Mouse (Mus musculus): ENCODE results near the gene Fgb.

Gene Fgb

GRCm38 (mm10) chr3:83025475-83026301 is 24.0 kb downstream of the Fgb start, which contains the start of gene Fga:
Fga (plus strand) TSS chr3:83026076.
- no peak for DNase-seq

- no peak for DNase-seq
Measured at GRCm38 (mm10) chr3:83025036-83025435, 24.6 kb downstream of the Fgb start.

GRCm38 (mm10) chr3:83021176-83021575 is 28.5 kb downstream of the Fgb start:
- no peak for DNase-seq

- no peak for DNase-seq
Measured at GRCm38 (mm10) chr3:83020387-83020786, 29.3 kb downstream of the Fgb start.

GRCm38 (mm10) chr3:83016236-83016635 is 33.4 kb downstream of the Fgb start:
- DNase-seq = no peak

GRCm38 (mm10) chr3:83013951-83014350 is 35.7 kb downstream of the Fgb start:
- no peak for DNase-seq

- DNase-seq = no peak
Measured at GRCm38 (mm10) chr3:83012636-83013035, 37.0 kb downstream of the Fgb start.

GRCm38 (mm10) chr3:83011565-83011964 is 38.1 kb downstream of the Fgb start:
- DNase-seq = no peak

- no peak for DNase-seq
Measured at GRCm38 (mm10) chr3:83011136-83011535, 38.5 kb downstream of the Fgb start.

GRCm38 (mm10) chr3:83010291-83010690 is 39.4 kb downstream of the Fgb start:
- no peak for DNase-seq

- no peak for DNase-seq
Measured at GRCm38 (mm10) chr3:83007557-83007956, 42.1 kb downstream of the Fgb start, which contains the start of gene Fgg. Fgg (plus strand) TSS chr3:83007724.

GRCm38 (mm10) chr3:83004801-83005200 is 44.9 kb downstream of the Fgb start:
- DNase-seq = no peak

- DNase-seq = no peak
Measured at GRCm38 (mm10) chr3:83003068-83003467, 46.6 kb downstream of the Fgb start.

- DNase-seq = peak; percentile 21
Measured at GRCm38 (mm10) chr3:83002191-83002590, 47.5 kb downstream of the Fgb start.

- DNase-seq = no peak
Measured at GRCm38 (mm10) chr3:82999995-83000394, 49.7 kb downstream of the Fgb start.

- DNase-seq = peak; percentile 76
Measured at GRCm38 (mm10) chr3:82998772-82999463, 50.7 kb downstream of the Fgb start.

- no peak for DNase-seq
Measured at GRCm38 (mm10) chr3:82996656-82997055, 53.0 kb downstream of the Fgb start.

GRCm38 (mm10) chr3:82995368-82995767 is 54.3 kb downstream of the Fgb start:
- no peak for DNase-seq

GRCm38 (mm10) chr3:82992956-82993355 is 56.7 kb downstream of the Fgb start:
- no peak for DNase-seq

GRCm38 (mm10) chr3:82991963-82992362 is 57.7 kb downstream of the Fgb start:
- DNase-seq = no peak

Data from cerebellum, adult 9-10 months (tissue).